Mouse (Mus musculus) hindbrain, postnatal 0 days (tissue): ENCODE measurements around the gene Spata2. TPM values are rescaled to one million over a fixed set of nuclear protein-coding genes. Genes with fewer than 3 reads are reported as not detected.

Source experiments
- ATAC-seq: fragments of 200-750 bp; cut with Nextera tagmentation; 2 replicates; pipeline ENCODE4 v1.8.0; 2017; ENCODE audit warnings: mild to moderate bottlenecking, moderate TSS enrichment, moderate library complexity
- DNase-seq: peaks from one replicate; pipeline ENCODE4 v3.0.0-alpha.2; 2015; ENCODE audit warnings: low spot score
- H3K27ac ChIP-seq: fragments of 300-500 bp; sonication (generic); 2 replicates; pipeline ENCODE4 v1.5.1; 2014; ENCODE audit warnings: mild to moderate bottlenecking
- H3K27me3 ChIP-seq: fragments of 300-500 bp; sonication (generic); 2 replicates; pipeline ENCODE4 v1.6.1; 2014; ENCODE audit warnings: low read length, mixed read lengths; ENCODE audit not compliant: insufficient read depth
- H3K36me3 ChIP-seq: fragments of 300-500 bp; sonication (generic); 2 replicates; pipeline ENCODE4 v1.6.1; 2014; ENCODE audit warnings: low read length, mixed read lengths; ENCODE audit not compliant: insufficient read depth
- H3K4me1 ChIP-seq: fragments of 300-500 bp; sonication (generic); 2 replicates; pipeline ENCODE4 v1.6.1; 2014; ENCODE audit warnings: antibody characterized with exemption, low read length, mixed read lengths; ENCODE audit not compliant: insufficient read depth
- H3K4me2 ChIP-seq: fragments of 300-500 bp; sonication (generic); 2 replicates; pipeline ENCODE4 v1.6.1; 2014; ENCODE audit warnings: low read depth, mild to moderate bottlenecking, low read length, moderate library complexity, mixed read lengths
- H3K4me3 ChIP-seq: fragments of 300-500 bp; sonication (generic); 2 replicates; pipeline ENCODE4 v1.5.1; 2014; ENCODE audit warnings: low read length
- H3K9ac ChIP-seq: fragments of 300-500 bp; sonication (generic); replicated peaks from 2 replicates; pipeline ENCODE4 v1.6.1; 2014; ENCODE audit warnings: mild to moderate bottlenecking, low read length, moderate library complexity, mixed read lengths
- H3K9me3 ChIP-seq: fragments of 300-500 bp; sonication (generic); 2 replicates; pipeline ENCODE4 v1.6.1; 2016; ENCODE audit warnings: low read length, mixed read lengths
- CTCF ChIP-seq: IDR thresholded peaks from 2 replicates; pipeline ENCODE4 v1.5.1; 2016; ENCODE audit warnings: antibody characterized with exemption, control low read depth, low read depth
- WGBS: fragments of 180-500 bp; shearing (Covaris S2); extraction: QIAGEN DNeasy Blood & Tissue Kit; methylation state at CpG from one replicate; pipeline ENCODE4 v1.1.7; 2014; 5-methylcytosine and 5-hydroxymethylcytosine counted together
- polyA plus RNA-seq: library from polyadenylated mRNA; unstranded; fragments of >200 nt; fragmentation: Nextera tagmentation; extraction: Ambion mirVana; gene quantifications from 2 replicates; pipeline ENCODE4 v1.2.1, GENCODE M21; 2015
- total RNA-seq: library from RNA; depleted of rRNA; stranded (reverse); fragments of >200 nt; gene quantifications from 2 replicates; pipeline ENCODE4 v1.2.3, GENCODE M21; 2014

Gene Spata2
- total and polyA plus RNA-seq, 2 experiments from 2014 or later = 29.4 to 41.3 TPM

DNA sequence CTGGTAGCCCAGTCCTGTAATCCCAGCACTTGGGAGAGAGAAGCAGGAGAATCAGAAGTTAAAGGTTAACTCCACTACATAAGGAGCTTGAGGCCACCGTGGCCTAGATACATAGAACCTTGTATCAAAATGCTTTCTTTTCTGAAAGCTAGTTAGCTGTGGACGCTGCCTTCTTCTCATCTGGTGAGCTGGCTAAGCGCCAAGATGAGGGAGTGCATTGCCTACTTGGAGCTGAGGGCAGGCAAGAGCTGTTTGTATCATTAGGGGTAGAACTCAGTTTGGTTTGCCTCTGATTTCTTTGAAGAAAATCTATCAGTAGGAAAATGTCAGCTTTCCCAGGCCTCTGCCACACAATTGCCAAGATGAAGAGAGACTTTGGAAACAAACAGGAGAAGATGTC lies 38.9 kb downstream of the Spata2 start:
- no peak for TF ChIP-seq CTCF

GRCm38 (mm10) chr2:167450647-167451046 lies 42.0 kb downstream of the Spata2 start:
- WGBS = 89% methylated on average over 8 of the region's 8 CpGs
- no peaks in the 10 kb centered on the region for H3K9me3 ChIP-seq
- peak; percentile 44 for TF ChIP-seq CTCF
- H3K4me3 ChIP-seq = no peak overlapping the region
- DNase-seq = no peak
- ATAC-seq = no peak
- H3K27me3 ChIP-seq = no peaks in the 10 kb centered on the region
- H3K27ac ChIP-seq = no peak overlapping the region
- peaks cover 10% of the 10 kb centered on the region for H3K36me3 ChIP-seq
- H3K4me2 ChIP-seq = no peak overlapping the region
- H3K4me1 ChIP-seq = no peaks in the 10 kb centered on the region
- H3K9ac ChIP-seq = no peak overlapping the region

More for the DNA sequence above, 38.9 kb downstream of the Spata2 start:
- Histone ChIP-seq H3K36me3 (peaks cover 10% of the 10 kb centered on the region), H3K9ac (no peak overlapping the region), H3K4me1 (no peaks in the 10 kb centered on the region), H3K4me3 (no peak overlapping the region), H3K27me3 (no peaks in the 10 kb centered on the region), H3K4me2 (no peak overlapping the region), H3K9me3 (no peaks in the 10 kb centered on the region), H3K27ac (no peak overlapping the region)
- ATAC-seq = no peak
- WGBS = 63% methylated on average over 3 of the region's 3 CpGs
- peak; percentile 61 for DNase-seq

- H3K4me3 ChIP-seq = no peak overlapping the region
- no peak overlapping the region for H3K4me2 ChIP-seq
- 81% methylated on average over 21 of the region's 21 CpGs for WGBS
- H3K27me3 ChIP-seq = no peaks in the 10 kb centered on the region
- no peaks in the 10 kb centered on the region for H3K9me3 ChIP-seq
- no peak overlapping the region for H3K27ac ChIP-seq
- no peak overlapping the region for H3K9ac ChIP-seq
- DNase-seq (no peak), ATAC-seq (no peak)
- TF ChIP-seq CTCF = no peak
- H3K4me1 ChIP-seq = no peaks in the 10 kb centered on the region
- peaks cover 10% of the 10 kb centered on the region for H3K36me3 ChIP-seq
These were observed 43.1 kb downstream of the Spata2 start for GRCm38 (mm10) chr2:167449331-167450275.

DNA sequence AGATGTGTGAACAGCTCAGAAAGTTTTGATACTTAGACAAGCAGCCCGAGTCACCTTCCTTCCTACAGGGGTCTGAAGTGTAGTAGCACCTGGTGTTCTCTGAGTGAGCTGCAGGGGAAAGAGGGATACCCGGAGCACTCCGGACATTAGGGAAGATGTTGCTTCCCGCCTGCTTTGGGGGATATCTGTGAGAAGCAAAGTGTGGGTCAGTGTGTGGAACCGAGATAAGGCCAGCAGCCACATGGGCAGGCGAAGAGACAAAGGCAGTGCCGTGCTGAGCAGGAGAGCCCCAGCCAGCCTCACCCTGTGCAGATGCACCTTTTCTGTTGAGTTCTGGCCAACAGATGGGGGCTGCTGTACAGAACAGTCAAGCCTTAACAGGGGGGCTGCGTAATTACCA lies 45.1 kb downstream of the Spata2 start:
- no peak for ATAC-seq
- no peak for TF ChIP-seq CTCF
- no peak overlapping the region for H3K9ac ChIP-seq
- H3K27me3 ChIP-seq = no peaks in the 10 kb centered on the region
- no peaks in the 10 kb centered on the region for H3K4me1 ChIP-seq
- no peak overlapping the region for H3K27ac ChIP-seq
- DNase-seq = no peak
- peaks cover 18% of the 10 kb centered on the region for H3K36me3 ChIP-seq
- H3K4me2 ChIP-seq = no peak overlapping the region
- H3K4me3 ChIP-seq = no peak overlapping the region
- H3K9me3 ChIP-seq = no peaks in the 10 kb centered on the region
- WGBS = 88% methylated on average over 8 of the region's 8 CpGs

DNA sequence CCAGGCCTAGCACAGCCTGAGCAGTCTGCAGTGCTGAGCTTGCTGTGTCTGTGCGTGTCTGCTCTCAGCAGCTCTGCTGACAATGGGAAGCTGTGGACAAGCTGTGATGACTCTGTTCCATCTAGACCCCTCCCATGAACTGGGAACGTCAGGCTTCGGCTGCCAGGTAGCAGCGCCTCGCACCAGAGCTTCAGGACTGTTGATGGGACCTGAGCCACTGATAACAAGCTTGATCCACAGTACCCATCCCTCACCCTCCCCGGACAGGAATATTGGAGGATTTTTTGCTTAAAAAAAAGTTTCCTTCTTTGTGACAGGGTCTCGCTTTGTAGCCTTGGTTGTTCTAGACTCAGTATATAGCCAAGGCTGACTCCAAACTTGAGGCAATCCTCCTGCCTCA lies 45.5 kb downstream of the Spata2 start:
- 86% methylated on average over 7 of the region's 7 CpGs for WGBS
- H3K9ac ChIP-seq = no peak overlapping the region
- no peak overlapping the region for H3K4me3 ChIP-seq
- no peaks in the 10 kb centered on the region for H3K27me3 ChIP-seq
- H3K27ac ChIP-seq = no peak overlapping the region
- DNase-seq (no peak), ATAC-seq (no peak)
- no peaks in the 10 kb centered on the region for H3K4me1 ChIP-seq
- H3K36me3 ChIP-seq = peaks cover 20% of the 10 kb centered on the region
- H3K9me3 ChIP-seq = no peaks in the 10 kb centered on the region
- TF ChIP-seq CTCF = no peak
- H3K4me2 ChIP-seq = no peak overlapping the region

GRCm38 (mm10) chr2:167445911-167446780 lies 46.5 kb downstream of the Spata2 start:
- no peak for TF ChIP-seq CTCF
- peaks cover 22% of the 10 kb centered on the region for H3K36me3 ChIP-seq
- no peaks in the 10 kb centered on the region for H3K9me3 ChIP-seq
- no peaks in the 10 kb centered on the region for H3K4me1 ChIP-seq
- WGBS = 67% methylated on average over 20 of the region's 20 CpGs
- no peak overlapping the region for H3K9ac ChIP-seq
- no peak overlapping the region for H3K4me2 ChIP-seq
- no peaks in the 10 kb centered on the region for H3K27me3 ChIP-seq
- no peak overlapping the region for H3K4me3 ChIP-seq
- ATAC-seq (peak; percentile 75), DNase-seq (peak; percentile 52)
- peak overlapping the region; percentile 69 for H3K27ac ChIP-seq
